Mouse (Mus musculus): ENCODE measurements at regions not wholly inside any gene's neighbourhood (a gene's known extent, or its start where the extent isn't known, plus 50 kb on each side); places are given as distances from the start of the nearest gene placed in this dataset.

GRCm38 (mm10) chr17:89592826-89593225 is 317.4 kb downstream of the Gm10184 start:
- no peak for ATAC-seq (replicated peaks; ENCODE audit: insufficient number of reproducible peaks, low FRiP score, low TSS enrichment, poor library complexity, severe bottlenecking)

GRCm38 (mm10) chr17:89559506-89559905 is 350.7 kb downstream of the Gm10184 start:
- ATAC-seq (replicated peaks; ENCODE audit: insufficient number of reproducible peaks, low FRiP score, low TSS enrichment, poor library complexity, severe bottlenecking), result no peak

DNA sequence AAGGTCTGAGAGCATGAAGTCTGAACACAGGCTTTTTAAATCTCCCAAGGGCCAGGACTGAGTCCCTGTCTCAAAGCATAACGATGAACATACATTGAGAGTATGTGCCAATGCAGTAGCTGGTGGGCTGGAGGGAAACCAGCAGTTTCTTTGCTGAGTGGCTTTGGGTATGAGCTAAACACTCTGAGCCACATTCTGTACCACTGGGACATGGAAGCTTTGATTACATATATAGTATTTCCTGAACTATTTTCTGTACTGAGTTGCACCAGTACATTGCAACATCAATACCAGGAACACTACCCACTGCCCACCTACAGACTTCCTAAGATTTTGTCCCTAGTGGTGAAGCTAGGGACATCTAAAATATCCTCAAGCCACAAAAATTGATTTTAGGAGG is 354.3 kb upstream of the Fshr start:
- no peak for ATAC-seq (replicated peaks; ENCODE audit: insufficient number of reproducible peaks, low FRiP score, low TSS enrichment, poor library complexity, severe bottlenecking)

- no peak for ATAC-seq (replicated peaks; ENCODE audit: insufficient number of reproducible peaks, low FRiP score, low TSS enrichment, poor library complexity, severe bottlenecking)
Observed at GRCm38 (mm10) chr17:89553597-89553996, 353.1 kb upstream of the Fshr start.

GRCm38 (mm10) chr17:89550758-89551157 is 350.3 kb upstream of the Fshr start:
- ATAC-seq (replicated peaks; ENCODE audit: insufficient number of reproducible peaks, low FRiP score, low TSS enrichment, poor library complexity, severe bottlenecking), result no peak

DNA sequence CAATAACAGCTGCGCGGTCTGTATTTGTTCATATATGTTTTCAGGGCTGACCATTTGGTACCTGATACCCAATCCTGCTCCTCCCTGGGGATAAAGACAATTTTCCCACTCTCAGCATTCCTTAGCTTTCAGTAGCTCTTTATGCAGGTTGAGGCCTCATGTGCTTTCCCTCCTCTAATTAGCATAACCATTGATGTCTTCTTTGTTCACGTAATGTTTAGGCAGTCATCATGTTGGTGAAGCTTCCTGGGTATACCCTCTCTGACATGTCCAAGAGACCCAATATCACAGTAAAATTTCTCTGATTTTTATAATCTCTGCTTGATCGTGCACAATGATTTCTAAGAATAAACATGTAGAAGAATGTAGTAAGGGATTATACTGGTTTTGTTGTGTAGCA is 321.4 kb upstream of the Fshr start:
- no peak for ATAC-seq (replicated peaks; ENCODE audit: insufficient number of reproducible peaks, low FRiP score, low TSS enrichment, poor library complexity, severe bottlenecking)

- no peak for ATAC-seq (replicated peaks; ENCODE audit: insufficient number of reproducible peaks, low FRiP score, low TSS enrichment, poor library complexity, severe bottlenecking)
Observed at GRCm38 (mm10) chr17:89519413-89519812, 318.9 kb upstream of the Fshr start.

GRCm38 (mm10) chr17:89505288-89505687 is 304.8 kb upstream of the Fshr start:
- ATAC-seq (replicated peaks; ENCODE audit: insufficient number of reproducible peaks, low FRiP score, low TSS enrichment, poor library complexity, severe bottlenecking), result no peak

- ATAC-seq (replicated peaks; ENCODE audit: insufficient number of reproducible peaks, low FRiP score, low TSS enrichment, poor library complexity, severe bottlenecking), result peak; percentile 17; the same call in 1 of the 2 replicates
Observed at GRCm38 (mm10) chr17:89493547-89493946, 293.1 kb upstream of the Fshr start.

- no peak for ATAC-seq (replicated peaks; ENCODE audit: insufficient number of reproducible peaks, low FRiP score, low TSS enrichment, poor library complexity, severe bottlenecking)
Observed at GRCm38 (mm10) chr17:89466486-89466885, 266.0 kb upstream of the Fshr start.

DNA sequence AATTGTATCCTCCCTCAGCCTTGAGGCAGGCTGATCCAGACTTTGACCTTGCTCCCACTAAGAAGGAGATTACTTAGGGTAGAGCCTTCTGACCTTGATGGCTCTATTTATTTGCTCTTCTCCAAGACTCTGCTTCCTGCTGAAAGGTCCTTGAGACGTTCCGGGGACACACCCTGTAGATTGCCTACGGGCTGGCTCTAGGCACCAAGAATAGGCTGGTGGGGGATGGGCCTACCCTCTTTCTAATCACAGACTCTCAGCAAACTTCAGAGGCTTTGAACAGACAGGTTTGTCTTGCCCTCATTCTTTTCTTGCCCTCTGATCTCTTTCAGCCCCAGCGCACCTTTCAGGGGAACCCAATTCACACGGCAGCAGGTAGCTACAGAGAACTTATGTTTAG is 265.4 kb upstream of the Fshr start:
- no peak for ATAC-seq (replicated peaks; ENCODE audit: insufficient number of reproducible peaks, low FRiP score, low TSS enrichment, poor library complexity, severe bottlenecking)

GRCm38 (mm10) chr17:89460438-89460837 is 260.0 kb upstream of the Fshr start:
- ATAC-seq (replicated peaks; ENCODE audit: insufficient number of reproducible peaks, low FRiP score, low TSS enrichment, poor library complexity, severe bottlenecking), result no peak

DNA sequence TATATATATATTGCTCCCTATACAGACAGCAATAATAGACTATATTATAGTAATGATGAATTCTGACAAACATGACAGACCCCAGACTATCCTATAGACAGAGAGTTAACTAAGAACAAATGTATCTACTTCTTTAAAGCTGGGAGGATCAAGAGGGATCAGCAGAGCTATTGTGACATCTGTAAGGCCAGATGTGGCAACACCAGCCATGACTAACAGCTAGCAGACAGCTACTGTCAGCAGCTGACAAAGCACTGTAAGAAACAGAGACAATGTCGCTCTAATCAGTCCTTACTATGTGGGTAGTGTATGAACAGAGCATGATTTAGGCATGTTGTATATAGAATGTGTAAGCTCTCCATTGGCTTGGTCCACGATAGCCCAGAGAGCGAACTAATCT is 253.8 kb upstream of the Fshr start:
- ATAC-seq (replicated peaks; ENCODE audit: insufficient number of reproducible peaks, low FRiP score, low TSS enrichment, poor library complexity, severe bottlenecking), result no peak

GRCm38 (mm10) chr17:89450724-89451123 is 250.2 kb upstream of the Fshr start:
- no peak for ATAC-seq (replicated peaks; ENCODE audit: insufficient number of reproducible peaks, low FRiP score, low TSS enrichment, poor library complexity, severe bottlenecking)

- ATAC-seq (replicated peaks; ENCODE audit: insufficient number of reproducible peaks, low FRiP score, low TSS enrichment, poor library complexity, severe bottlenecking), result no peak
Observed at GRCm38 (mm10) chr17:89449391-89449790, 248.9 kb upstream of the Fshr start.

- no peak for ATAC-seq (replicated peaks; ENCODE audit: insufficient number of reproducible peaks, low FRiP score, low TSS enrichment, poor library complexity, severe bottlenecking)
Observed at GRCm38 (mm10) chr17:89434288-89434687, 233.8 kb upstream of the Fshr start.

DNA sequence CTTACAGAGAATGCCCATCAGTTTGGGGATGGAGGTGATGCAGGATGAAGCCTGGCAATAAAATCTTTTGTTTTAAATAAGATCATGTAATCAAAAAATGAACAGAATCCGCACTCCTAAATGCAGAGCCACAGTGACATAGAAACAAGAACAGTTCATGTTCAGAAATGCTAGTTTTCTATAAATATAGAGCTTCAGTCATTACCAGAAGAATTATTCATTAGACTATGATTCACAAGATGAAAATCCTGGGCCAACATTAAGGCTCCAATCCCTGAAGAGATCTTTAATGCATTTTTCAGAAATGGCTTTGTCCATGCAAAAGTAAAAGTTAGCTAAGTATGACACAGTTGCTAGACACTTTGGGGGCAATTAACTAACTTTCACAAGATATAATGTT is 209.6 kb upstream of the Fshr start:
- no peak for ATAC-seq (replicated peaks; ENCODE audit: insufficient number of reproducible peaks, low FRiP score, low TSS enrichment, poor library complexity, severe bottlenecking)

DNA sequence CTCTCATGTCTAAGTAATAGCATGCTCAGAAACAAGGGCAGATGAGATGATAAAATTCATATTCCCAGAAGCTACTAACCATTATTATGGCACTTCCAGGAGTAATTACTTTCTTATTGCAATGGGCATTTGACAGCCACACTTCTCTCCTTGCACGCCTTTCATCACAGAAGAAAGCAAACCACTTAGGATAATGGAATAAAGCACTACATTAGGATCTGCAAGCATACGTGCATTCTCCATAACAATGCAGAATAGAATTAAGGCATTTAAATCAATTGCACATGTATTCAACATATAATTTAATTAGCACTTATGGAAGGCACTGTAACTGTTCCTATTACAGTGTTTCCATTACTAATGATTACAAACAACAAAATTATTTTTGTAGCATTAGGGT is 205.1 kb upstream of the Fshr start:
- ATAC-seq (replicated peaks; ENCODE audit: insufficient number of reproducible peaks, low FRiP score, low TSS enrichment, poor library complexity, severe bottlenecking), result no peak

- ATAC-seq (replicated peaks; ENCODE audit: insufficient number of reproducible peaks, low FRiP score, low TSS enrichment, poor library complexity, severe bottlenecking), result no peak
Observed at GRCm38 (mm10) chr17:89357241-89357640, 156.8 kb upstream of the Fshr start.

- ATAC-seq (replicated peaks; ENCODE audit: insufficient number of reproducible peaks, low FRiP score, low TSS enrichment, poor library complexity, severe bottlenecking), result no peak
Observed at GRCm38 (mm10) chr17:89340497-89341205, 140.2 kb upstream of the Fshr start.

Measured in monocyte, adult 5-6 weeks (primary cell).